ENCODE assay signal across 21 mouse cellular contexts in genomic region chr16:10937497-10937896, GRCm38 (mm10).
"Had no signal": no experiment of that assay in that cellular context is flagged by ENCODE, and none has a peak within 500 bp of the region (broad histone marks: within the 10 kb centered on the region; RNA-seq: fewer than 3 reads in every experiment).

No protein-coding gene starts in this region.

- H3K9ac ChIP-seq: kidney, embryonic 15.5 days; limb, embryonic 13.5 days; liver, embryonic 12.5 days; liver, embryonic 15.5 days; lung, embryonic 15.5 days; midbrain, embryonic 15.5 days; neural tube, embryonic 13.5 days had no signal

- ATAC-seq: liver, embryonic 12.5 days; midbrain, embryonic 15.5 days had no signal

- H3K4me2 ChIP-seq: kidney, embryonic 15.5 days; limb, embryonic 13.5 days; liver, embryonic 12.5 days; liver, embryonic 15.5 days; lung, embryonic 15.5 days; midbrain, embryonic 15.5 days; neural tube, embryonic 13.5 days had no signal

- H3K4me1 ChIP-seq: limb, embryonic 10.5 days; limb, embryonic 13.5 days; liver, embryonic 15.5 days; lung, embryonic 15.5 days; midbrain, embryonic 15.5 days; neural tube, embryonic 13.5 days had no signal

- H3K27ac ChIP-seq: kidney, embryonic 15.5 days; left cerebral cortex, adult 2 months; limb, embryonic 10.5 days; limb, embryonic 13.5 days; liver, embryonic 12.5 days; liver, embryonic 15.5 days; lung, embryonic 15.5 days; midbrain, embryonic 15.5 days; neural tube, embryonic 13.5 days had no signal

- H3K27me3 ChIP-seq: kidney, embryonic 15.5 days; limb, embryonic 13.5 days; liver, embryonic 12.5 days; liver, embryonic 15.5 days; lung, embryonic 15.5 days; midbrain, embryonic 15.5 days; neural tube, embryonic 13.5 days had no signal

- H3K9me3 ChIP-seq: kidney, embryonic 15.5 days; limb, embryonic 10.5 days; limb, embryonic 13.5 days; liver, embryonic 12.5 days; liver, embryonic 15.5 days; lung, embryonic 15.5 days; midbrain, embryonic 15.5 days; neural tube, embryonic 13.5 days had no signal

- H3K4me3 ChIP-seq: kidney, embryonic 15.5 days; left cerebral cortex, adult 2 months; limb, embryonic 10.5 days; limb, embryonic 13.5 days; liver, embryonic 12.5 days; liver, embryonic 15.5 days; lung, embryonic 15.5 days; midbrain, embryonic 15.5 days; myocyte; neural tube, embryonic 13.5 days had no signal

- DNase-seq: kidney, adult 11 months; kidney, adult 8-10 months; kidney, postnatal 10 days; kidney, postnatal 36 days; layer of hippocampus, postnatal 36 days; liver; lung, adult 18-20 months; lung, postnatal 10 days; lung, postnatal 36 days; thymus, adult 18-20 months; thymus, postnatal 36 days had no signal

- H3K36me3 ChIP-seq: kidney, embryonic 15.5 days; limb, embryonic 10.5 days; limb, embryonic 13.5 days; liver, embryonic 12.5 days; liver, embryonic 15.5 days; lung, embryonic 15.5 days; midbrain, embryonic 15.5 days; neural tube, embryonic 13.5 days had no signal
